Mouse (Mus musculus) right cerebral cortex, postnatal 10 days (tissue): Measurements from ENCODE around the gene Med9.
"Not testable (repeated sequence)": the region's sequence is repeated elsewhere in the genome, so short reads cannot be mapped to it uniquely, and the experiment has no call there.

Experiments
- DNase-seq, 2 experiments: peaks; one replicate each; pipeline ENCODE4 v3.0.0; 2021; ENCODE audit warnings: low spot score in 2 of 2

Med9 gene

DNA sequence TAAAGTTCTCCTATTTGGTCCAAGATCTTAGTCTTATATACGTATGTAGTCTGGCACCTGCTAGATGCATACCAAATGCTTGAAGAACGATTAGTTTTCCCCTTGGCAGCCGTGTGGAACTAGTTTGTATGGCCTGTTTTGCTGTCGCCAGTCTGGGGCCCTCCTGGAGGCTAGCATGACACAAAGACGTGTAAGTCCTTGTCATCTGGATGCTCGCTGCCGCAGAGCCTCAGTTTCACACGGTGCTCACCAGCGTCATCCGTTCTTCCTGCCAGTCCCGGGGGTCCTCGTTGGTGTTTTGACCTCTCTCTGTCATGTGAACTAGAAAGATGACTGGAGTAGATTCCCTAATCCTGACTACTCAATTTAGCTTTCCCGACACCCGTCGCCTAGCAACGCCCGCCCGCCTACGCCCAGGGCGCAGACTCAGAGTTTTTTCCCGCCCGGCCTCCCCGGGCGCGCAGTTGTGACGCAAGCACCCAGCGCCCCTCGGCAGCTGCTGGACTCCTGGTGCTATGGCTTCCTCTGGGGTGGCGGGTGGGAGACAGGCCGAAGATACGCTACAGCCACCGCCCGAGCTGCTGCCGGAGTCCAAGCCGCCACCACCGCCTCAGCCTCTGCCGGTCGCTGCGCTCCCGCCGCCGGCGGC, at the start of gene Med9:
Med9 (plus strand) TSS at position 455 of the 649 bp plus-strand sequence.
- DNase-seq: peak; percentile 98

DNA sequence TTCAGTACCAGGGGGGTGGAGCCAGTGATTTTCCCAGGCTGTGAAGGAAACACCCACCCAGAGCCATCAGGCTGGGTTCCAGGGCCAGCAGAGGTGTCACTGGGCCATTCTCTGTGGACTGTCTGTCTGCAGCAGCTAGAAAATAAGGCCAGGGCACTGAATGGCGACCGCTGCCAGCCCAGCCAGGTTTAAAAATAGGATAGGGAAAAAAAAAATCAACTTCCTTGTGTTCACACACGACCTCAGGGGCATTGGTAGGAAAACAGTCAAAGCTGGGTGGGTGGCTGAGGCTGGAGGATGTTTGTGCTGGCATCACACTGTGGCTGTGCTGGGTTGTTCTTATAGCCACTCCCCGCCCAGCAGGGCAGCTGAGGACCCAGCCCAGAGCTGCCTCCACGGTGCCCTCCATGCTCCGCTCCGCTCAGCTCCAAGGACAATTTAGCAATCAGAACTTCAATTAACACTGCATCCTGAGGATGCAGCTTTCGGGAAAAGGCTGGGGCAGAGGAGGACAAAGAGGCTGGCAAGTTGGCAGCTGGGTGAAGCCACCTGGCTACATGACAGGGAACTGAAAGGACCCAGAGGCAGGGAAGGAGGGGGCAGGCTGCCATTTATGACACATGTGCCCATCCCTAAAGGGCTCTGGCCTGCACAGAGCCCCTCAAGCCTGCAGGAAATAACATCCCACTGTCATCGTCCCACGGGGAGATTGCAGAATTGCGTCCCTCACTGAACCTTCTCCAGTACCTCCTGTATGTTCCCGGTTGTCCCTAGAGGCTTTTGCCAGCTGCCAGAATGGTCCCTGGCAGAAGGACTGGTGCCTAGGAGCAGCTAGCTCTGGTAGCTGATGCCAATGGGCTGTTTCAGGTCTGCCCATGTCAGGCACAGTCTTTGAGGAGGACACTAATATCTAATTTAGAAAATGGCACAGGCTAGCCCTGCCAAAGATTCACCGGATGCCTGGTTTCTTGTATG, 48.0 kb upstream of the Med9 start:
- DNase-seq: no peak

DNA sequence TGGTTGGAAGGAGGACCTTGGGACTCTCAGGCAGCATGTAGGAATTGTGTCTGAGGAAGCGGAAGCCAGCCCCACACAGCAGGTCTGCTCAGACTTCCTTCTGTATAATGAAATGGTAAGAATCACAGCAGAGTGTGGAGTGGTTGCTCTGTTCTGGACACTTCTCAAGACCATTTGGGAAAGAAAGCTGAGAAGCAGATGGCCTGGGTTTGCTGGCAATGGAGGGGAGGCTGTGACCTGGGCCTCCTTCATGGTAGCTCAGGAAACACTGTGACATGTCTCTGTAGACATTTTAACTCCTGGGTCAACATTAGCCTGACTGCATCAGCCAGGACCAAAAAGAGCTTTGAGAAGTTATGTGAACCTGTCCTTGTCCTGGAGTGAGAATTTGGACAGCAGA, 47.0 kb upstream of the Med9 start:
- no peak for DNase-seq

DNA sequence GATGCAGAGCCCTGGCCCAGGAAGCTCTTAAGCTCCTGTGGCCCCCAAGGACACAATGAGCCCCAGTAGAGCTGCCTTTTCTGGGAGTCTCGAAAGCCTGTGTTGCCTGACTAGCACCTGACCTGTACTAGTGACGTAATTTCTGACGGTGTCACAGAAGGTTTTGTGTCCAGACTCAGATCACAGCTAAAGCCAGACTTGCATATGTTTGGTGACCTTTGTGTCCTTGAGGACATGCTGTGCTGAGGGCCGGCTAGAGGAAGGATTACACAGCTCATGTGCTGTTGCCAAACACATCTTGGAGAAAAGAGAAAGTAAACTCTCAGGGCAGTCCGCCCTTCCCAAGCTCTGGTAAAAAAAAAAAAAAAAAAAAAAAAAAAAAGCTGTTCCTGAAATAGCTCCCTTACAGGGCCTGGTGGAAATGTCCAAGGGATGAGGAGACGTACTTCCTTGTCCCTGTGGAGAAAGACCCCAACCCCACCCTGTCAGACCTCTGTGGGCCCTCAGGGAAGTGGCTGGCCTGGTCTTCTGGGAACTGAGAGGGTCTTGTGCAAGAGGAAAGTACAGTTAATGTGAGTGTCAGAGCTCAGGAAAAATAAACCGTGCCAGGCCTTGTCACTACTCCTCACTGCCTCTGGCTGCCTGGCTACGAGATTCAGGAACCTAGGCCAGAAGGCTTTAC, 45.8 kb upstream of the Med9 start:
- DNase-seq: no peak

DNA sequence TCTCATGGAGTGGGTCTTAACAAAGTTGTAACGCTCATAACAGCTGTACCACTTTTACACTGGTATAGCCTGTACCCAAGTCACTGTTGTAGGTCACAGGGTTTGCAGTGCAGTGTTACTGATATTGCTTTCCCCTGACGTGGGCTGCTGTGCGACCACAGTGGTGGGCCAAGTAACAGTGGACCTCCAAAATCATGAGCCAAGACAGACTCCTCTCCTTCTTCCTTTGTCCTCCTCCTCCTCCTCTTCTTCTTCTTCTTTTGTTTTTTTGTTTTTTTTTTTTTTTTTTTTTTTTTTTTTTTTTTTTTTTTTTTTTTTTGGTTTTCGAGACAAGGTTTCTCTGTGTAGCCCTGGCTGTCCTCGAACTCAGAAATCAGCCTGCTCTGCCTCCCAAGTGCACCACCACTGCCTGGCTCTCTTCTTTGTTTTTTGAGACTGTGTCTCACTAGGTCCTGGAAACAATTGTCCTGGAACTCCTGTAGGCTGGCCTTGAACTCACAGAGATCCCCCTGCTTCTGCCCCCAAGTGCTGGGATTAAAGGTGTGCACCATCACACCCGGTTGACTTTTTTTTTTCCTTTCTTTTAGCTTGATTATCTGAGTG, 41.4 kb upstream of the Med9 start:
- DNase-seq: no peak

DNA sequence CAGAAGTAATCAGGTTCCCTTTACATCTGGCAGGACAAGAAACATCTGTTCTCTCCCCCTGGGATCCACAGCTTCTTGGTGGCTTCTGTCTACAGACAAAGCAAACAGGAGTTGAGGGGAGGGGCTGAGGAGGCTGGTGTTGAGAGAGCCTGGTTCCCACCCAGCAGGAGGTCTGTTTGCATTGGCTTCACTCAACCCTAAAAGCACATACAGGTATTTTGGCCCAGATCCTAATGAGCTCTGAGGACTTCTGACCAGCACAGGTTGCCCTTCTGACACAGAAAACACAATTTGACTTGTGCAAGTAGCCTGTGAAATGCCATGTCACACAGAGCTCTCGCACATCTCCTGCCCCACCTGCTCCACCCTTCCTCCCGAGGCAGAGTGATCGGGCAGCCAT, 39.6 kb upstream of the Med9 start:
- DNase-seq: no peak

DNA sequence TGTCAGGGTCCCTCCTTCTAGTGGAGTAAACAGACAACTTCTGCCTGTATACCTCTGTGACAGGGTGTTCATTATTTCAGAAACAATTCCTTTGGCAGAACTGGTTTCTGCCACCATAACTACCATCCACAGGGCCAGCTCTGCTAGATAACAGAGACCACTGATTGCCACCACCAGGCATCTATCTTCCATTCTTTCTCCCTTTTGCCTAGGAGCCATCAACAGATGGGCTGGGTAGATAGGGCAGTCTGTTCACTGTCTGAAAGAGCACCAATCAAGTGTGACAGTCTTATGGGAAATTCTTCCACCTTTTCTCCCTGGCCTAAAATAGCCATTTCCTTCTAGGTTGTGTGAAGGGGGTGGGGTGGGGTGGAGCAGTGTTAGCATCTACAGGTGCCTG, 37.4 kb upstream of the Med9 start:
- DNase-seq: no peak

DNA sequence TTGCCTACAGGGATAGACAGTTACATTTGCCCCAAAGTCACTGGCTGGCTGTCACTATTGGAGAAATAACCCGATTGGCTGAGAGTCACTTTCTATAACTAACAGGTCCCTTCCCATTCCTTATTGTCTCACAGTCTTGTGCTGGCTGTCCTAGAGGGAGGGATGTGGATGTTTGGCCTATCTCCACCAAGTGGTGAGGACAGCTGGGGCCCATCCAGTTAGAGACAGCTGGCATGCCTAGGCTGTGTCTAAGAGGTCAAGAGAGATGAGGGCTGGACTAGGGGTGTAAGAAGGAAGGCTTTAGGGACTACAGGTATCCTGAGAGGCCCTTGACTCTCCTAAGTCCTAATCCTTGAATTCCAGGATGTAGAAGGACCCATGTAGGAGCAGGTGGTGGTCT, 36.5 kb upstream of the Med9 start:
- no peak for DNase-seq

DNA sequence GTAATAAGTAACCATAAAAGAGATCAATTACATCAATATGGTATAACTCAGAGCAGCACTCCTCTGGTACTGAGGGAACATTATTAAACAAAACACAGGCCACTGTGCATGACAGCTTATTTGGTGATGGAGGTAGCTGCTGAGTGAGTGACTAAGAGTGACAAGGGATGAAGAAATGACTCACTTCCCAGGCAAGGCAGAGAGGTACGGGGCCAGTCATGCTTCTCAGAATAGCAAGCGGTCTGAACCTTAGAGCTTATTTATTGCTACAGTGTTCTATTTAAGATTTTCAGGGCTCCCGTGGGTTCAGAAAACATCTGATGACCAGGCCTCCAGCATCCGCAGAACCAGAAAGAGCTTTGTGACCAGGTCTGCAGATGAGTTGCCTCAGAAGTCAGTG, 34.3 kb upstream of the Med9 start:
- DNase-seq: no peak

DNA sequence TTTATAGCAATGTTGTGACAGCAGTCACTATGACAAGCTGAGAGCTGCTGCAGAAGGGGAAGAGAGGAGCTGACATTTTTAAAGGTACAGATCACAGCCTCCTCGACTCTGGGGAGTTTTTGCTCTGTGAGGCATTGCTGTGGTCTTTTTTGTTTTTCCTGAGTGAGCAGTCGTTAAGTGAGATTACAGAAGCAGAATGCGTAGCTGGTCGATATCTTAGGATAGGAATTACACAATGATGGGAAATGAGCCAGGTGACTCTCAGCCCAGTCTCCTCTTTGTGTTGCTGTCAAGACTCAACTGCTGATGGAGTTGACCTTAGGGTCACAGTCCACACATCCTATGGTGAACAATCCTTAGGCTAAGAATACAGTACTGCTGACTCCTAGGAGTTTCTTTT, 30.0 kb upstream of the Med9 start:
- no peak for DNase-seq

DNA sequence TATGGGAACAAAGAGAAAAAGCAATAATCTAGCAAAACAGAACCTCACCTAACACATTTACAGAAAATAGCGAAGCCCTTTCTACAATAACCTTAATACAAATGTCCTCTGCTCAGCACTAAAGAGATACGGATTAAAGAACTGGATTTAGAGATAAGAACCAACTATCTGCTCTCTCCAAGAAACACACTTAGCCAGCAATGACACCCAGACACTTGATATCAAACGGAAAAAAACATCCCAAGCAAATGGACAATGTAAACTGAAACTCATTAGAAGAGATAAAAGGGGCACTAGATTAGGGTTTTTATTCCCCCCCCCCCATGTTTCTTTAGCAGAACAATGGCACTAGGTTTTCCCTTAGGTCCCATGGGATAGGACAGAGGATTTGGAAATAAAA, 28.6 kb upstream of the Med9 start:
- DNase-seq: no peak

DNA sequence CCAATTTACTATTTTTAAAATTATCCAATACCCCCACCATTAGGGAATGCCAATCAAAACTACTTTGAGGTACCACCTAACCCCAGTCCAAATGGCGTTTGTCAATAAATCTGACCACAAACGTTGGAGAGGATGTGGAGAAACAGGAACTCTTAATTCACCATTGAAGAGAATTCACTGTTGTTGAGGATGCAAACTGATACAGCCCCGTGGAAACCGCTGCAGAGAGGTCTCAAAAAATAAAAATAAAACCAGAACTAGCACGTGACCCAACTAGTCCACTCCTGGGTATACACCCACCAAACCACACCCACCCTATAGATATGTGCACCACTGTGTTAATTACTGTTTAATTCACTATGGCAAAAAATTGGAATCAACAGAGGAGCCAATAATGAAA, 27.7 kb upstream of the Med9 start:
- DNase-seq: no peak

DNA sequence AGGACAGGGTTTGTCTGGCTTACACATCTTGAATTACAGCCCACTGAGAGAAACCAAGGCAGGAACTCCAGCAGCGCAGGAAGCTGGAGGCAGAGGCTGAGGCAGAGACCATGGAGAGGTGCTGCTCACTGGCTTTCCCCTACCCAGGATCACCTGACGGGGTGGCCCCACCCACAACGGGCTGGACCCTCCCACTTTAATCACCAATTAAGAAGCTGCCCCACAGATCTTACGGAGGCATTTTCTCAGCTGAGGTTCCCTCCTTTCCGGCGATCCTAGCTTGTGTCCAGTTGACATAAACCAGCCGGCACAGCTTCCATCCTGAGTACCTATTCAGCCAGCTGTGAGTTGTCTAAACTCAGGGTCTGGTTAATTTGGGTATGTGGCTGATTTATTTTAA, 26.7 kb upstream of the Med9 start:
- DNase-seq: no peak

DNA sequence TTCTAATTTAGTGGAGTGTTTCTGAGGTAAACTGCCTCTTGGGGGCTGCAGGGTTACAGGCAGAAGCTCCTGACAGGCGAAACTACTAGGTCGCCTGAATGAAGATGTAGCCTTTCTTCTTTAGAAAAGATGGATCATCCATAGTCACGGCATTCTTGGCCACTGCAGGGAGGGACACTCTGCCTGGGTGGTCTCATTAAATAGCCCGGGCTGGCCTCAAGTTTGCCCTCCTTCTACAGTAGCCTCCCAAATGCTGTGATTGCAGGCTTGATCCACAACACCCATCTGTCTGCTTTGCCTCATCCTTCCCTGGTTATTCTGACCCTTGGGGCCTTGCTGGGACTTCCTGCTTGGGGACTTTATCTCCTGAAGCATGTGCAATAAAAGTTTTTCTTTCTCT, 18.0 kb upstream of the Med9 start:
- no peak for DNase-seq

DNA sequence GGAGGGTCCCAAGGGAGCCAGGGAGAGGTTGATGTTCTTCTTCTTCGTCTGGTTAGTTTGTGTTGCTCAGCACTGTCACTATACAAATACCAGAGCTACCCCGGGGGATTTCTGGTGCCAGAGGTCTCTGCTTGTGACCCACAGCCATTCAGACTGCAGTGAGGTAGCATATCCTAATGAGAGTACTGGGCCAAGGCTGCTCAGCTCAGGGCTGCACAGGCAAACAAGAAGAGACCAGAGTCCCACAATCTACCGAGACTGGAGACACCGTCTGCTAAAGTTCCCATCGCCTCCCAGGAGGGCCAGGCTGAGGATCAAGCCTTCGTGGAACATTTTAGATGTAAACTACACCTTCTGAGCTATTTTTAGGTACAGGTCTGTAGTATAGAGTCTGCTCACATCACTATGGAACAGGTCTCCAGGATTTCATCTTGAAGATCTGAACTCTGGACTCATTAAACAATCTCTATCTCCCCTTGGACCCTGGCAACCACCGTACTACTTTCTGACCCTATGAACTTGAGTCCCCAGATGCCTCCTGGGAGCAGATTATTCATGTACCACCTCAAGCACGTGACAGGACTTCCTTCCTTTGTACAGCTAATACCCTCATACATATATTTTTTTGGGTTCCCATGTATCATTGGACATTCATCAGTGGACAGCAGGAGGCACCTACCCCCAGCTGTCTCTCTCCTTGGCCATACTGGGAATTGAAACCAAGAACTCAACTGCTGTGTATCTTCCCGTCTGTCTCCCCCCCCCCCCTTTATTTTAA, 15.3 kb upstream of the Med9 start:
- no peak for DNase-seq

DNA sequence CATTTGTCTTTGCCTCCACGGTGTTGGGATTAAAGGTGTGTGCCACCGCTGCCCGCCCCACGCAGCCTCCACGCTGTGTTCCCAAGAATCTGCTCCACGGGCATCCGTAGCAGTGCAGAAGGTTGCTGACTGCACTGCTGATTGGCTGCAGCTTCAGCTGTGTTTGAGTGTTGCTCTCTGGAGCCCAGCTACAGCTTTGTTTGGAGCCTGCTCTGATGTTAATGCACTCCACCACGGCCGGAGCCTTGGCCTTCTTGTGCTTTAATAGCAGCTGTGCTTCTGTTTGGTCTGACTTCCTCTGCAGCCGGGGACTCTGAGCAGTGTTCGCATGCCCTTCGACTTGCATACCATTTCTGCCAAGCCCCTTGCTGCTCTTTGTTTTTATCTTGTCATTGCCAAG, 14.1 kb upstream of the Med9 start:
- DNase-seq: no peak

DNA sequence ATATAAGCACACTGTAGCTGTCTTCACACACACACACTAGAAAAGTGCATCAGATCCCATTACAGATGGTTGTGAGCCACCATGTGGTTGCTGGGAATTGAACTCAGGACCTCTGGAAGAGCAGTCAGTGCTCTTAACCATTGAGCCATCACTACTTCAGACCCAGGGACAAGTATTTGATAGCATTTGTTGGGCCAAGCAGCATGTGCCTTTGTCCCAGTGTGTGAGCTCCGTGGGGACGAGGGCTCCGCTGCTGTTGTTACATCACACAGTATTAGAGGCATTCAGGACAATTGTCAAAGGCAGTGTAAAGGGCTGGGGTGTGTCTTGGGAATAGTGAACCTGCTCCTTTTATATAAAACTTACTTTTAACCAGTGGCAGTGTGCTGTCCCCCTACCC, 11.0 kb upstream of the Med9 start:
- no peak for DNase-seq

DNA sequence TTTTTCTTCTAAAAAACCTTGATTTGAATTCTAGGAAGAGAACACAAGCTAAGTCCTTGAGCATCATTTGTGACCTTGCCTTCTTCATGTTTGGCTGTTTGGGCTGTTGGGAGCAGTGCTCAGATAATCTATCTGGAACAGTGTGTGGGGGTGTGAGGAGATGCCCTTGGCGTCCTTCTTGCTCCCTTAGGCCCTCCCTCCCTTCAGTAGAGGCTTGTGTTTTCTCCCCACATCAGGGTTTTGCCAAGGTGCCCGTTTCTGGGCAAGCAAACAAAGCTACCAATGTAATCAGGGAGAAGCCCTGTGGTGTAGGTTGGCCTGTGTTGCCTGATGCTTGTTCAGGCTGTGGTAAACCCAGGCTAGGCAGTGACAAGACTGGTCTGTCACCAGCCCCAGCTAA, 10.4 kb upstream of the Med9 start:
- no peak for DNase-seq

DNA sequence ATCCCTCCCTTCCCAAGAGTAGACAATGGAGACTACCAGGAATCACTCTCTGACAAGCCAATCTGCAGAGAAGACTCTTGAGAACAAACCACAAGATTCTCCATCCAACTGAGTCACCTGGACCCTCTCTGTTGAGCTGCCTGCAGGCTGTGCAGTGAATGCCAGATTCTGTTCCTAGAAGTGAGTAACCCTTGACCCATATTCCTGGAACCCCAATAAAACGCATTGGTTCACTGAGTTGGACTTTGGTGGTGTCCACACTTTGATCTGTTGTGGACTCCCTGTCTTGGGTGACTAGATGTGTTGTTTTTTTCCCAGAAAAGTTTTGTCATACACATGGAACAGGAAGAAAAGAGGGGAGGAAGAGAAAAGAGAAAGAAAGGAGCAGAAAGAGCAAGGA, 8.2 kb upstream of the Med9 start:
- no peak for DNase-seq

DNA sequence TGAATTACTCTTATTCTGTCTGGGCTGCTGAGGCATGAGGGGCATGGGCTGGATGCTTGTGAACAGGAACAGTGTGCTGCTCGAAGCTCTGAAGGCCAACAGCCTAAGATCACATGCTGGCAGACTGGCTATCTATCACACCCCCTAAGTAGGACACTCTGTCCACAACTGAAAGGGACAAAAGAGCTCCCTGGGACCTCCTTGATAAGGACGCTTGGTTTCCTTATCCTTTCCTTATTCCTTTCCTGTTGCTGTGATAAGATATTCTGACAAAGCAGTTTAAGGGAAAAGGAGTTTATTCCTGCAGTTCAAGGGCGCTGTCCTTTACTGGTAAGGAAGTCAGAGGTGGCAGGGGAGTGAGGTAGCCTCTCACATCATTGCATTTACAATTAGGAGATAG, 7.4 kb upstream of the Med9 start:
- no peak for DNase-seq

DNA sequence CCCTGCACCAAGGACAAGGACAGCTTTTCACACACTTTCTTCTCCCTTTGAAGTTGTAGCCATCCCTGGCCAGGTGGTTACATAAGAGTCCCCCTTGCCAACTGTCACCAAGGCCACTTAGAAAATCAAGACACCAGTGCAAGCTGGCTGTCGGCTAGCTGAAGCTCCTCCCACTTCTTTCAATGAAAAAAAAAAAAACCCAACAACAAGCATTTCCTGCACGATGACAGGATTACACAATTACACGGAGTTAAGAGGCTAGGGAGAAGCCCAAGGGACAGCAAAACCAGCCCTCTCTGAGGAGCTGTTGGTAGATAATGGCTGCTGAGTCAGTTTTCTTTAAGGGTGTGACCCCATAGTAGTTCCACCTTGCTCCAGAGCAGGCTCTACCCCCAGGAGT, 6.6 kb upstream of the Med9 start:
- no peak for DNase-seq

DNA sequence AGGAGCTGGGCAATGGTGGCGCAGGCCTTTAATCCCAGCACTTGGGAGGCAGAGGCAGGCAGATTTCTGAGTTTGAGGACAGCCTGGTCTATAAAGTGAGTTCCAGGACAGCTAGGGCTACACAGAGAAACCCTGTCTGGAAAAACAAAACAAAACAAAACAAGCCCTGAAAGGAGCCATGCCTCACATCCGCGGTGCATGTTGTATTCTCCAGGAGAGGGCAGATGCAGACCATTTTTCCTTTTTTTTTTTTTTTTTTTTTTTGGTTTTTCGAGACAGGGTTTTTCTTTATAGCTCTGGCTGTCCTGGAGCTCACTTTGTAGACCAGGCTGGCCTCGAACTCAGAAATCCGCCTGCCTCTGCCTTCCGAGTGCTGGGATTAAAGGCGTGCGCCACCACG, 3.2 kb upstream of the Med9 start:
- not testable (repeated sequence) for DNase-seq
